Mouse (Mus musculus): Measurements from ENCODE around the gene Prkg1. TPM values are rescaled to one million over a fixed set of nuclear protein-coding genes. Genes with fewer than 3 reads are reported as not detected.
"Not testable (repeated sequence)": the region's sequence is repeated elsewhere in the genome, so short reads cannot be mapped to it uniquely, and the experiment has no call there.

The Prkg1 gene
- total RNA-seq, 2 experiments from 2014 or later, result 0.47 to 1.8 TPM

DNA sequence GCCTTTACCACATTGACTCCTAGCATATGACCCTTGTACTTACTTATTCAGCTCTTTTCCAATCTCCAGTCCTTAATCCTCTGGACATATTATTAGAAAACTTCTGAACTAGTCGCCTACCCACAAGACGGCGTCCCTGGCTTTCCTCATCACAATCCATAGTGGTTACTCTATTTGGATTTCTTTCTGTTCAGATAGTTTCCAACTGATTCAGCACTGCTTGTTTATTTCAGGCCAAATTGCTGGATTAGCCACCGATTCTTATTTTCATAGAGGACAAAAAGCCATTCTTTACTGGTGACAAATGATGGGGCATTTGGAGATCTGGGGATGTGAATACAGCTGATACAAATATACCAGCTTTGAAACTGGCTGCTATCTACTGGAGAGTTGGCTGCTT lies 267.4 kb downstream of the Prkg1 start:
- no peak for ATAC-seq (replicated peaks; ENCODE audit: low FRiP score, low TSS enrichment, poor library complexity, severe bottlenecking)

DNA sequence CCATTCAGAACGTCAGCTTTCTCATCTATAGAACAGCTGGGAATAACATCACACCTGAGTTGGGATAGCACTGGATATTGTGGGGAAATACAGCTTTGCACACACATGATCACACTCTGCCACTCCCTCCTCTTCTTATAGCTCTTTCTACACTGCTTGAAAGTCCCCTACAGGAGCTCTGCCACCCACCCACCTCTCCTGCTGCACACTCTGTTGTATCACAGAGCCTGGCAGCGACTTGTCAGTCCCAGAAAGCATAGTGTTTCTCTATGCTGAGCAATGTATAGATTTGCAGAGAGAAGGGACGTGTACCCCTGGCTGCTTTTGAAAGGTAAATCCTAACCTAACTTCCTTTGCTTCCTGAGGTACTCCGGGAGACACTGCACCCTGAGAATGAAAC lies 275.2 kb downstream of the Prkg1 start:
- ATAC-seq (replicated peaks; ENCODE audit: low FRiP score, low TSS enrichment, poor library complexity, severe bottlenecking), result no peak

DNA sequence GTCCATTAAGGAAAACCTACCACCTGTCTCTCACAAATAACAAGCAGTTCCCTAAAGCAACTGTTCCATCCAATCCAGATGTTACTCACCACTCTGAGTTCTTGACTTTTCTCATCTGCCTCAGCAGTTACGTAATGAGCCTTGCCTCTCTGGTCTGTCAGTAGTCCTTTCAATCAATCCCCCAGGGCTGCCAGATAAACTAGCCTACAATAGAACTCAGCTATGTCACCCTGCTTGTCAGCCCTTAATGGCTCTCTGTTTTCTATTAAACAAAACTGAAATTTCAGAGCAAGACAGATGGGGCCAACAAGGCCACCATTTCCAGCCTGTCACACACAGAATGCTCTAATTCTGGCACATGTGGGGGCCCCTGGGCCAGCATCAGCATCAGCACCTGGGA lies 293.1 kb downstream of the Prkg1 start:
- no peak for ATAC-seq (replicated peaks; ENCODE audit: low FRiP score, low TSS enrichment, poor library complexity, severe bottlenecking)

DNA sequence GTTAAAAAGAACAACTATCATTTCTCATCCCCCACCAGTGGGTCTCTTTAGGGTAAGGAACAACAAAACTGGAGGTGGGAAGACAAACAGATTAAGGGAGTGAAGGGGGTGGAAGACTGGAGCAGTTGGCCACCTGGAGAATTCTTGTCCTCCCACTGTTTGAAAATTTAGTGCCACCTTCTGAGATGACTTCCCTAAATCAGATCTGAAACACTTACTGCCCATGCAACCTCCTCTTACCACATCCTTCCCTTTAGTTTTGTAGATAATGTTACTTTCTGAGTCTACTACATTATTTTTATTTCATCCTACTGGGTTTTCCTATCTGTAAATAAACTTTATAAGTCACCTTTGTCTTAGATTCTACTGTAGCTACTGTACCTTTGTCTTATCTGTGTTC lies 304.6 kb downstream of the Prkg1 start:
- ATAC-seq (replicated peaks; ENCODE audit: low FRiP score, low TSS enrichment, poor library complexity, severe bottlenecking), result no peak

DNA sequence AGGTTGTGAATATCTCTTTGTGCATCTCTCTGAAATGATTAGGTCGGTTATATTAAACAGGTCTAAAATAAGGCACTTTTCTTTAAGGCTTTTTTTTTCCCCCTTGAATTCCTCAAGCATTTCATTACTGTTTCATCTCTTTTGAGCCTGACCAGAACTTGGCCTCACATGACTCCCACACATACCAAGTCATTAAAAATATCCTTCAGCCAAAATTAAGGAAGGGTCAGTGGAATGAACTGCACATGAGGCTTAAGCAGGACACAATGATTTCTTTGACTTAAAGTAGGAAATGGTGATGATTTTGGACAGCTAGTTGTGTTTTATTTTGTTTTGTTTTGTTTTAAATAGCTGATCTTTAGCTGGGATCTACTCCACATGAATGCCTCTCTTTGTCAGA lies 320.7 kb downstream of the Prkg1 start:
- no peak for ATAC-seq (replicated peaks; ENCODE audit: low FRiP score, low TSS enrichment, poor library complexity, severe bottlenecking)

GRCm38 (mm10) chr19:31442311-31442710 lies 322.5 kb downstream of the Prkg1 start:
- no peak for ATAC-seq (replicated peaks; ENCODE audit: low FRiP score, low TSS enrichment, poor library complexity, severe bottlenecking)

GRCm38 (mm10) chr19:31433446-31433845 lies 331.4 kb downstream of the Prkg1 start:
- no peak for ATAC-seq (replicated peaks; ENCODE audit: low FRiP score, low TSS enrichment, poor library complexity, severe bottlenecking)

GRCm38 (mm10) chr19:31431411-31431810 lies 333.4 kb downstream of the Prkg1 start:
- ATAC-seq (replicated peaks; ENCODE audit: low FRiP score, low TSS enrichment, poor library complexity, severe bottlenecking), result no peak

- no peak for ATAC-seq (replicated peaks; ENCODE audit: low FRiP score, low TSS enrichment, poor library complexity, severe bottlenecking)
Measured at GRCm38 (mm10) chr19:31426142-31426541, 338.7 kb downstream of the Prkg1 start.

- ATAC-seq (replicated peaks; ENCODE audit: low FRiP score, low TSS enrichment, poor library complexity, severe bottlenecking), result no peak
Measured at GRCm38 (mm10) chr19:31425199-31425598, 339.6 kb downstream of the Prkg1 start.

GRCm38 (mm10) chr19:31424319-31424718 lies 340.5 kb downstream of the Prkg1 start:
- no peak for ATAC-seq (replicated peaks; ENCODE audit: low FRiP score, low TSS enrichment, poor library complexity, severe bottlenecking)

DNA sequence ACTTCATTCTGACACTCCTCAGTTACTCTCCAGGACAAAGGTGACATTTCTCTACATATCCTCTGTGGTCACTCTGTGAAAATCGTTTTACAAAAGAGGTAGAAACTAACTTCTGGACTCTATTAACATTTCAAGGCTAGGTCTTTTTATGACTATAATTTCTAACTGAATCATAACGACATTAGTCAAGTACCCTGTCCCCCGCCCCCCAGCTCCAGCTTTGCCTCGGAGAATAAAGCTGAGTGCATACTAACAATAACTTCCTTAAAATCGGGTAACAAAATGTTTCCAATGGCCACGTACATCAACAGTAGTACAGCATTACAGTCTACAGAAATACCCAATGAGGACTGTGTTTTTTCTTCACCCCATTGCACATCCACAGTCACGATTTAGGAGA lies 351.3 kb downstream of the Prkg1 start:
- no peak for ATAC-seq (replicated peaks; ENCODE audit: low FRiP score, low TSS enrichment, poor library complexity, severe bottlenecking)

GRCm38 (mm10) chr19:31396096-31396495 lies 368.7 kb downstream of the Prkg1 start:
- no peak for ATAC-seq (replicated peaks; ENCODE audit: low FRiP score, low TSS enrichment, poor library complexity, severe bottlenecking)

GRCm38 (mm10) chr19:31385353-31385752 lies 379.5 kb downstream of the Prkg1 start:
- no peak for ATAC-seq (replicated peaks; ENCODE audit: low FRiP score, low TSS enrichment, poor library complexity, severe bottlenecking)

- ATAC-seq (replicated peaks; ENCODE audit: low FRiP score, low TSS enrichment, poor library complexity, severe bottlenecking), result no peak
Measured at GRCm38 (mm10) chr19:31383881-31384280, 381.0 kb downstream of the Prkg1 start.

- ATAC-seq (replicated peaks; ENCODE audit: low FRiP score, low TSS enrichment, poor library complexity, severe bottlenecking), result no peak
Measured at GRCm38 (mm10) chr19:31370106-31370505, 394.7 kb downstream of the Prkg1 start.

DNA sequence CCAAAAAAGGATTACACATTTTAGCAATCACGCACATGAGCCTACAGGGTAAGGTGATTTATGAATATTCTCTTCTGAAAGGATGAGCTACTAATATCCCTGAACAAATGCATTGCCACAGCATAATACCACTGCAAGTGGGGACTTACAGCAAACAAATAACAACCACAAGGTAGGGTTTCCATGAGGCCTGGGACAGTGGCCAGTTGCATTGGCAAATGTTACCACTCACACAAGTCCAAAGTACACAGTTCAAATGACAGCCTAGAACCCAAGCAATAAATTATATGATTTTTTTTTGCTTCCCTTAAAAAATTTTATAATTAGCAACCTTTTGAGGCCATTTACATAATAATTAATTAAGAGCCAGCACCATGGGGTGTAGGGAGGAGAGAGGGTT lies 395.7 kb downstream of the Prkg1 start:
- no peak for ATAC-seq (replicated peaks; ENCODE audit: low FRiP score, low TSS enrichment, poor library complexity, severe bottlenecking)

GRCm38 (mm10) chr19:31362051-31362450 lies 402.8 kb downstream of the Prkg1 start:
- ATAC-seq (replicated peaks; ENCODE audit: low FRiP score, low TSS enrichment, poor library complexity, severe bottlenecking), result no peak

- ATAC-seq (replicated peaks; ENCODE audit: low FRiP score, low TSS enrichment, poor library complexity, severe bottlenecking), result no peak
Measured at GRCm38 (mm10) chr19:31361575-31361974, 403.3 kb downstream of the Prkg1 start.

- no peak for ATAC-seq (replicated peaks; ENCODE audit: low FRiP score, low TSS enrichment, poor library complexity, severe bottlenecking)
Measured at GRCm38 (mm10) chr19:31361161-31361560, 403.7 kb downstream of the Prkg1 start.

DNA sequence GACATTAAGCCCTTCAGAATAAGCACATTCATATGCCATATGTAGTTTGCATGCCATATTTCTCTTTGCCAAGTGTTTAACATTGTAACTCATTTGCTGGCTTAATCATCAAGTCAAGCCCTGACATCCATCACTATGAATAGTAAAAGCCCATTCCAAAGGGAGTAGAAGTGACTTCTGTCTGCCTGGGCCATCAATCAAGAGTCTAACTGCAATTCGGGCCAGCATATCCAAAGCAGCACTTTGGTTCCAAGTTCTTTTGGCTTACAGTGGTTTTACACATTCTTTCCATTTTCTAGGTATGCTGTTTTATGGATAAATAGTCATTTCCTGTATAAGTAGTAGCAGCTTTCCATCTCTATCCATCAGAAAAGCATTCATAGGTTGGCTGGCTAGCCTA lies 409.9 kb downstream of the Prkg1 start:
- no peak for ATAC-seq (replicated peaks; ENCODE audit: low FRiP score, low TSS enrichment, poor library complexity, severe bottlenecking)

- ATAC-seq (replicated peaks; ENCODE audit: low FRiP score, low TSS enrichment, poor library complexity, severe bottlenecking), result not testable (repeated sequence)
Measured at GRCm38 (mm10) chr19:31352784-31353183, 412.0 kb downstream of the Prkg1 start.

Measured in megakaryocyte-erythroid progenitor cell, adult 5-6 weeks (primary cell).